Mouse (Mus musculus): ENCODE results near the gene 9030612E09Rik.

- TF ChIP-seq POLR2A (IDR thresholded peaks at IDR 0.05; ENCODE audit: borderline replicate concordance, control insufficient read depth, low read depth, low read length) (no peak), CTCF (IDR thresholded peaks at IDR 0.05; ENCODE audit: control insufficient read depth, insufficient read depth, low read length) (no peak)
Measured at GRCm38 (mm10) chr10:43158917-43159316, 15.6 kb upstream of the 9030612E09Rik start.

Measured in bone marrow, adult 2 months (tissue).